Mouse (Mus musculus) embryonic fibroblast, embryonic 13.5 days (primary cell): ENCODE measurements around the gene Bcat1.

Experiments used
- CTCF ChIP-seq: IDR thresholded peaks from 2 replicates; pipeline ENCODE4 v1.5.1; 2011; ENCODE audit warnings: mild to moderate bottlenecking, control low read depth, low read length, moderate library complexity, borderline replicate concordance; ENCODE audit not compliant: insufficient read depth
- POLR2A ChIP-seq: IDR thresholded peaks from 2 replicates; pipeline ENCODE4 v1.6.1; 2011; ENCODE audit warnings: low read depth, mild to moderate bottlenecking, control low read depth, low read length, moderate library complexity

GRCm38 (mm10) chr6:145062763-145063162, 13.2 kb downstream of the Bcat1 start:
- TF ChIP-seq CTCF (no peak), POLR2A (no peak)
